ENCODE assay signal across 18 mouse cellular contexts in genomic region chr6:56425846-56426245, GRCm38 (mm10).
DNase-seq lines count a peak whose midpoint lies in the region; TF ChIP-seq lines count a peak whose summit lies in the region.
"Had no signal": no experiment of that assay in that cellular context is flagged by ENCODE, and none has a peak within 500 bp of the region (broad histone marks: within the 10 kb centered on the region; RNA-seq: fewer than 3 reads in every experiment).

No protein-coding gene starts in this region.

- TF ChIP-seq POLR2A in cerebellum, adult 2 months (IDR thresholded peaks at IDR 0.05; ENCODE audit: borderline replicate concordance, insufficient read depth, low read length): no peak

- H3K36me3 ChIP-seq in embryonic facial prominence, embryonic 10.5 days (replicated peaks): no peaks in the 10 kb centered on the region
- H3K36me3 ChIP-seq: embryonic facial prominence, embryonic 13.5 days; heart, embryonic 13.5 days; hindbrain, embryonic 12.5 days had no signal

- peak overlapping the region; percentile 42 for H3K27ac ChIP-seq in cerebellum, adult 2 months (ENCODE audit: insufficient read depth, low read length)
- no peak overlapping the region for H3K27ac ChIP-seq in embryonic facial prominence, embryonic 10.5 days (replicated peaks)
- no peak overlapping the region for H3K27ac ChIP-seq in layer of hippocampus, adult 2 months
- H3K27ac ChIP-seq: embryonic facial prominence, embryonic 13.5 days; forebrain, embryonic 13.5 days; heart, embryonic 13.5 days; hindbrain, embryonic 12.5 days had no signal

- WGBS in cerebellum, adult 2 months: 8% methylated on average over 5 of the region's 5 CpGs
- 91% methylated on average over 5 of the region's 5 CpGs for WGBS in embryonic facial prominence, embryonic 10.5 days

- H3K27me3 ChIP-seq in cerebellum, adult 2 months (ENCODE audit: control insufficient read depth, insufficient read depth, low read length): no peaks in the 10 kb centered on the region
- no peaks in the 10 kb centered on the region for H3K27me3 ChIP-seq in embryonic facial prominence, embryonic 10.5 days (replicated peaks; ENCODE audit: low read depth, poor library complexity, severe bottlenecking)
- H3K27me3 ChIP-seq: CH12.LX; embryonic facial prominence, embryonic 13.5 days; forebrain, embryonic 13.5 days; heart, embryonic 13.5 days; hindbrain, embryonic 12.5 days had no signal

- H3K4me1 ChIP-seq in cerebellum, adult 2 months (ENCODE audit: control insufficient read depth, insufficient read depth, low read length): peaks cover 18% of the 10 kb centered on the region
- no peaks in the 10 kb centered on the region for H3K4me1 ChIP-seq in embryonic facial prominence, embryonic 10.5 days
- H3K4me1 ChIP-seq: embryonic facial prominence, embryonic 13.5 days; forebrain, embryonic 13.5 days; heart, embryonic 13.5 days; hindbrain, embryonic 12.5 days had no signal

- no peak for TF ChIP-seq CTCF in cerebellum, adult 2 months (IDR thresholded peaks at IDR 0.05; ENCODE audit: borderline replicate concordance, insufficient read depth, low read depth, low read length)
- TF ChIP-seq CTCF in layer of hippocampus, adult 2 months (conservative IDR thresholded peaks at IDR 0.05): no peak

- H3K9me3 ChIP-seq in embryonic facial prominence, embryonic 10.5 days: no peaks in the 10 kb centered on the region
- H3K9me3 ChIP-seq: embryonic facial prominence, embryonic 13.5 days; forebrain, embryonic 13.5 days; heart, embryonic 13.5 days; hindbrain, embryonic 12.5 days had no signal

- peak; percentile 52 for DNase-seq in cerebellum, adult 11 months
- peak; percentile 72 to 91 for DNase-seq in cerebellum, adult 2 months
- peak; percentile 51 to 52 for DNase-seq in cerebellum, postnatal 10 days
- no peak for DNase-seq in embryonic facial prominence, embryonic 10.5 days (ENCODE audit: low spot score)
- no peak for DNase-seq in lung, postnatal 10 days
- no peak for DNase-seq in layer of hippocampus, adult 2 months (ENCODE audit: low spot score in 2 of 2)
- DNase-seq: adrenal gland, adult 2 months; adrenal gland, postnatal 25 days; embryo, embryonic 11 days; forebrain, postnatal 0 days; gastrocnemius, postnatal 25 days; heart, postnatal 4 days; kidney, adult 8-10 months had no signal

- H3K4me3 ChIP-seq in cerebellum, adult 2 months (replicated peaks; ENCODE audit: insufficient read depth, low read depth, low read length): no peak overlapping the region
- H3K4me3 ChIP-seq in embryonic facial prominence, embryonic 10.5 days: no peak overlapping the region
- H3K4me3 ChIP-seq in layer of hippocampus, adult 2 months: no peak overlapping the region
- H3K4me3 ChIP-seq: embryonic facial prominence, embryonic 13.5 days; forebrain, embryonic 13.5 days; heart, embryonic 13.5 days; hindbrain, embryonic 12.5 days had no signal

Comparison
In these comparisons a context has a peak if more than half of its experiments do, and no peak if none do; other contexts are left out.
1. DNase-seq: peak in cerebellum, adult 11 months (single experiment), cerebellum, adult 2 months (2 of 2) and cerebellum, postnatal 10 days (2 of 2); none in embryonic facial prominence, embryonic 10.5 days (single experiment), lung, postnatal 10 days (single experiment) and layer of hippocampus, adult 2 months (0 of 2).